Mouse (Mus musculus): ENCODE data around the gene Ttll7. TPM values are rescaled to one million over a fixed set of nuclear protein-coding genes. Genes with fewer than 3 reads are reported as not detected.

Gene Ttll7
- polyA plus RNA-seq, 1 experiment = 0.09 TPM

- Histone ChIP-seq H3K27me3 (ENCODE audit: control insufficient read depth, insufficient read depth, low read length) (no peaks in the 10 kb centered on the region), H3K4me3 (ENCODE audit: control insufficient read depth, insufficient read depth, low read length) (no peak overlapping the region), H3K36me3 (ENCODE audit: control insufficient read depth, insufficient read depth, low read length) (no peaks in the 10 kb centered on the region), H3K4me1 (replicated peaks; ENCODE audit: control insufficient read depth, insufficient read depth, low read length) (no peaks in the 10 kb centered on the region), H3K27ac (ENCODE audit: control insufficient read depth, insufficient read depth, low read length) (no peak overlapping the region)
- no peak for DNase-seq
- WGBS = 92% methylated on average over 7 of the region's 7 CpGs
- TF ChIP-seq CTCF (IDR thresholded peaks at IDR 0.05; ENCODE audit: borderline replicate concordance, control insufficient read depth, extremely low read depth, insufficient read depth, low read length, poor library complexity) = no peak
- TF ChIP-seq POLR2A (IDR thresholded peaks at IDR 0.05; ENCODE audit: control insufficient read depth, extremely low read depth, insufficient read depth, low read length, poor library complexity) = no peak
Measured at GRCm38 (mm10) chr3:146967242-146967641, 115.1 kb downstream of the Ttll7 start.

GRCm38 (mm10) chr3:146967834-146968233 is 115.7 kb downstream of the Ttll7 start:
- TF ChIP-seq POLR2A (IDR thresholded peaks at IDR 0.05; ENCODE audit: control insufficient read depth, extremely low read depth, insufficient read depth, low read length, poor library complexity) = no peak
- TF ChIP-seq CTCF (IDR thresholded peaks at IDR 0.05; ENCODE audit: borderline replicate concordance, control insufficient read depth, extremely low read depth, insufficient read depth, low read length, poor library complexity) = no peak

GRCm38 (mm10) chr3:146978272-146978671 is 126.1 kb downstream of the Ttll7 start:
- WGBS = 89% methylated on average over 3 of the region's 3 CpGs
- no peak overlapping the region for H3K27ac ChIP-seq (ENCODE audit: control insufficient read depth, insufficient read depth, low read length)
- no peaks in the 10 kb centered on the region for H3K4me1 ChIP-seq (replicated peaks; ENCODE audit: control insufficient read depth, insufficient read depth, low read length)
- no peaks in the 10 kb centered on the region for H3K27me3 ChIP-seq (ENCODE audit: control insufficient read depth, insufficient read depth, low read length)
- H3K4me3 ChIP-seq (ENCODE audit: control insufficient read depth, insufficient read depth, low read length) = no peak overlapping the region
- no peak for TF ChIP-seq POLR2A (IDR thresholded peaks at IDR 0.05; ENCODE audit: control insufficient read depth, extremely low read depth, insufficient read depth, low read length, poor library complexity)
- TF ChIP-seq CTCF (IDR thresholded peaks at IDR 0.05; ENCODE audit: borderline replicate concordance, control insufficient read depth, extremely low read depth, insufficient read depth, low read length, poor library complexity) = no peak
- DNase-seq = no peak
- no peaks in the 10 kb centered on the region for H3K36me3 ChIP-seq (ENCODE audit: control insufficient read depth, insufficient read depth, low read length)

More at GRCm38 (mm10) chr3:146967834-146968233, 115.7 kb downstream of the Ttll7 start:
- Histone ChIP-seq H3K4me3 (ENCODE audit: control insufficient read depth, insufficient read depth, low read length) (no peak overlapping the region), H3K27ac (ENCODE audit: control insufficient read depth, insufficient read depth, low read length) (no peak overlapping the region), H3K4me1 (replicated peaks; ENCODE audit: control insufficient read depth, insufficient read depth, low read length) (no peaks in the 10 kb centered on the region), H3K36me3 (ENCODE audit: control insufficient read depth, insufficient read depth, low read length) (no peaks in the 10 kb centered on the region), H3K27me3 (ENCODE audit: control insufficient read depth, insufficient read depth, low read length) (no peaks in the 10 kb centered on the region)
- 94% methylated on average over 4 of the region's 4 CpGs for WGBS
- no peak for DNase-seq

- H3K27me3 ChIP-seq (ENCODE audit: control insufficient read depth, insufficient read depth, low read length) = no peaks in the 10 kb centered on the region
- H3K4me1 ChIP-seq (replicated peaks; ENCODE audit: control insufficient read depth, insufficient read depth, low read length) = no peaks in the 10 kb centered on the region
- DNase-seq = no peak
- no peaks in the 10 kb centered on the region for H3K36me3 ChIP-seq (ENCODE audit: control insufficient read depth, insufficient read depth, low read length)
- no peak overlapping the region for H3K4me3 ChIP-seq (ENCODE audit: control insufficient read depth, insufficient read depth, low read length)
- WGBS = 49% methylated on average over 26 of the region's 26 CpGs
- H3K27ac ChIP-seq (ENCODE audit: control insufficient read depth, insufficient read depth, low read length) = no peak overlapping the region
- TF ChIP-seq CTCF (IDR thresholded peaks at IDR 0.05; ENCODE audit: borderline replicate concordance, control insufficient read depth, extremely low read depth, insufficient read depth, low read length, poor library complexity) (no peak), POLR2A (IDR thresholded peaks at IDR 0.05; ENCODE audit: control insufficient read depth, extremely low read depth, insufficient read depth, low read length, poor library complexity) (no peak)
Measured at GRCm38 (mm10) chr3:146993834-146994669, 141.9 kb downstream of the Ttll7 start.

- Histone ChIP-seq H3K36me3 (ENCODE audit: control insufficient read depth, insufficient read depth, low read length) (no peaks in the 10 kb centered on the region), H3K27ac (ENCODE audit: control insufficient read depth, insufficient read depth, low read length) (no peak overlapping the region), H3K4me1 (replicated peaks; ENCODE audit: control insufficient read depth, insufficient read depth, low read length) (no peaks in the 10 kb centered on the region), H3K27me3 (ENCODE audit: control insufficient read depth, insufficient read depth, low read length) (no peaks in the 10 kb centered on the region), H3K4me3 (ENCODE audit: control insufficient read depth, insufficient read depth, low read length) (no peak overlapping the region)
- WGBS = 74% methylated on average over 15 of the region's 15 CpGs
- no peak for DNase-seq
- TF ChIP-seq POLR2A (IDR thresholded peaks at IDR 0.05; ENCODE audit: control insufficient read depth, extremely low read depth, insufficient read depth, low read length, poor library complexity) (no peak), CTCF (IDR thresholded peaks at IDR 0.05; ENCODE audit: borderline replicate concordance, control insufficient read depth, extremely low read depth, insufficient read depth, low read length, poor library complexity) (no peak)
Measured at GRCm38 (mm10) chr3:146994670-146995415, 142.7 kb downstream of the Ttll7 start.

- Histone ChIP-seq H3K4me1 (replicated peaks; ENCODE audit: control insufficient read depth, insufficient read depth, low read length) (no peaks in the 10 kb centered on the region), H3K36me3 (ENCODE audit: control insufficient read depth, insufficient read depth, low read length) (no peaks in the 10 kb centered on the region), H3K27ac (ENCODE audit: control insufficient read depth, insufficient read depth, low read length) (no peak overlapping the region), H3K27me3 (ENCODE audit: control insufficient read depth, insufficient read depth, low read length) (no peaks in the 10 kb centered on the region), H3K4me3 (ENCODE audit: control insufficient read depth, insufficient read depth, low read length) (no peak overlapping the region)
- no peak for DNase-seq
- no peak for TF ChIP-seq POLR2A (IDR thresholded peaks at IDR 0.05; ENCODE audit: control insufficient read depth, extremely low read depth, insufficient read depth, low read length, poor library complexity)
- no peak for TF ChIP-seq CTCF (IDR thresholded peaks at IDR 0.05; ENCODE audit: borderline replicate concordance, control insufficient read depth, extremely low read depth, insufficient read depth, low read length, poor library complexity)
- WGBS = 94% methylated on average over 2 of the region's 2 CpGs
Measured at GRCm38 (mm10) chr3:146999148-146999547, 147.0 kb downstream of the Ttll7 start.

All from thymus, adult 2 months (tissue).